In genomic region chr8:95220571-95220998, GRCm38 (mm10) we compare ENCODE assay signal across 16 mouse cellular contexts. TPM values are rescaled to one million over a fixed set of nuclear protein-coding genes. Genes with fewer than 3 reads are reported as not detected.
DNase-seq lines count a peak whose midpoint lies in the region; ATAC-seq and TF ChIP-seq lines count a peak whose summit lies in the region.
"Had no signal": no experiment of that assay in that cellular context is flagged by ENCODE, and none has a peak within 500 bp of the region (broad histone marks: within the 10 kb centered on the region; RNA-seq: fewer than 3 reads in every experiment).

No protein-coding gene starts in this region.

- TF ChIP-seq CTCF in left cerebral cortex, adult 2 months (IDR thresholded peaks at IDR 0.05) = no peak

- intact Hi-C loops in left cerebral cortex, adult 2 months (cut with DNase I) = no loop called here

- no peaks in the 10 kb centered on the region for H3K36me3 ChIP-seq in kidney, embryonic 15.5 days
- no peaks in the 10 kb centered on the region for H3K36me3 ChIP-seq in neural tube, embryonic 13.5 days
- H3K36me3 ChIP-seq: embryonic facial prominence, embryonic 12.5 days had no signal

- H3K27ac ChIP-seq in kidney, embryonic 15.5 days = peak overlapping the region; percentile 49
- H3K27ac ChIP-seq in neural tube, embryonic 13.5 days (replicated peaks) = no peak overlapping the region
- no peak overlapping the region for H3K27ac ChIP-seq in left cerebral cortex, adult 2 months
- H3K27ac ChIP-seq: embryonic facial prominence, embryonic 12.5 days; hindbrain, embryonic 14.5 days had no signal

- 38% methylated on average over 7 of the region's 7 CpGs for WGBS in kidney, embryonic 15.5 days
- WGBS in neural tube, embryonic 13.5 days = 39% methylated on average over 4 of the region's 7 CpGs

- peaks cover 19% of the 10 kb centered on the region for H3K4me1 ChIP-seq in kidney, embryonic 15.5 days
- H3K4me1 ChIP-seq in neural tube, embryonic 13.5 days (replicated peaks) = peaks cover 5% of the 10 kb centered on the region; the same call in 1 of the 2 replicates
- H3K4me1 ChIP-seq: embryonic facial prominence, embryonic 12.5 days had no signal

- H3K9me3 ChIP-seq in kidney, embryonic 15.5 days (replicated peaks) = no peaks in the 10 kb centered on the region
- H3K9me3 ChIP-seq in neural tube, embryonic 13.5 days = no peaks in the 10 kb centered on the region
- H3K9me3 ChIP-seq: embryonic facial prominence, embryonic 12.5 days had no signal

- ATAC-seq in kidney, embryonic 15.5 days (replicated peaks; ENCODE audit: low FRiP score) = peak; percentile 64
- ATAC-seq in neural tube, embryonic 13.5 days (ENCODE audit: low read depth) = no peak

- H3K9ac ChIP-seq in kidney, embryonic 15.5 days = no peak overlapping the region
- H3K9ac ChIP-seq in neural tube, embryonic 13.5 days = 0 out of 2 replicates have a peak overlapping the region, but pooled peaks have one; percentile 3
- H3K9ac ChIP-seq: embryonic facial prominence, embryonic 12.5 days; hindbrain, embryonic 14.5 days had no signal

- H3K4me3 ChIP-seq in kidney, embryonic 15.5 days (replicated peaks) = no peak overlapping the region
- H3K4me3 ChIP-seq in neural tube, embryonic 13.5 days = no peak overlapping the region
- no peak overlapping the region for H3K4me3 ChIP-seq in left cerebral cortex, adult 2 months
- H3K4me3 ChIP-seq: embryonic facial prominence, embryonic 12.5 days had no signal

- H3K27me3 ChIP-seq in kidney, embryonic 15.5 days = no peaks in the 10 kb centered on the region
- no peaks in the 10 kb centered on the region for H3K27me3 ChIP-seq in neural tube, embryonic 13.5 days
- H3K27me3 ChIP-seq: embryonic facial prominence, embryonic 12.5 days had no signal

- H3K4me2 ChIP-seq in kidney, embryonic 15.5 days = no peak overlapping the region
- H3K4me2 ChIP-seq in neural tube, embryonic 13.5 days = no peak overlapping the region
- H3K4me2 ChIP-seq: embryonic facial prominence, embryonic 12.5 days; hindbrain, embryonic 14.5 days; liver, embryonic 11.5 days had no signal

- DNase-seq in embryo, embryonic 10 days (ENCODE audit: low spot score) = peak; percentile 38
- no peak for DNase-seq in embryo, embryonic 11 days
- no peak for DNase-seq in kidney, adult 9 months
- no peak for DNase-seq in neural tube, embryonic 10.5 days (ENCODE audit: extremely low spot score, low spot score)
- DNase-seq in left cerebral cortex, adult 2 months (ENCODE audit: extremely low spot score in 1 of 2, low spot score in 2 of 2) = no peak
- DNase-seq: cerebellum, postnatal 10 days; gastrocnemius, postnatal 36 days; kidney, adult 2 months; lung, postnatal 14 days; spleen, adult 18-20 months; thymus, postnatal 36 days had no signal

RNA-seq across cellular contexts. Expression of gene Kifc3, which starts 18.0 kb away (rescaled TPM):
- polyA plus RNA-seq in kidney, embryonic 15.5 days (2015; fragmentation: Nextera tagmentation; extraction: Ambion mirVana) = 28.7 and 28.8 TPM in 2 replicates
- 17.8 and 21.5 TPM in 2 replicates for polyA plus RNA-seq in neural tube, embryonic 13.5 days (2015; fragmentation: Nextera tagmentation; extraction: Ambion mirVana)
- total RNA-seq in left cerebral cortex, adult 2 months (2021) = 10 to 100 TPM; 58.4 to 61.5 TPM
